Mouse (Mus musculus) gastrocnemius, adult 2 months (tissue): ENCODE measurements at regions not wholly inside any gene's neighbourhood (a gene's known extent, or its start where the extent isn't known, plus 50 kb on each side); places are given as distances from the start of the nearest gene placed in this dataset.
A peak's percentile ranks its signal among the peaks of the same experiment; 100 is the strongest.

ENCODE experiments used
- DNase-seq: peaks from one replicate; pipeline ENCODE4 v3.0.0; 2022
- H3K27ac ChIP-seq: fragments of 200-600 bp; 2 replicates; pipeline ENCODE4 v1.8.1; 2022; ENCODE audit warnings: mild to moderate bottlenecking
- H3K4me3 ChIP-seq: fragments of 200-600 bp; 2 replicates; pipeline ENCODE4 v1.8.1; 2022; ENCODE audit warnings: mild to moderate bottlenecking, moderate library complexity
- CTCF ChIP-seq: fragments of 200-600 bp; IDR thresholded peaks from 2 replicates; pipeline ENCODE4 v1.8.1; 2022; ENCODE audit warnings: antibody characterized with exemption, mild to moderate bottlenecking, moderate library complexity
- intact Hi-C: fragments of 180-260 bp; cut with DNase I; formaldehyde crosslinking; loops from one replicate; pipeline ENCODE4 v1.15.1; 2025

- Histone ChIP-seq H3K27ac (no peak overlapping the region), H3K4me3 (no peak overlapping the region)
- DNase-seq: no peak
- TF ChIP-seq CTCF: no peak
- intact Hi-C loops: loop anchor here (5.0 kb wide), 1 partner anchor 1485 kb away; no protein-coding TSS in a partner anchor
Measured at GRCm38 (mm10) chr13:115231981-115232380, 130.2 kb upstream of the Itga1 start.

- peak; percentile 83 for TF ChIP-seq CTCF
- peak; percentile 18 for DNase-seq
- H3K27ac ChIP-seq: no peak overlapping the region
- intact Hi-C loops: loop anchor here (5.0 kb wide), 1 partner anchor 1487 kb away; no protein-coding TSS in a partner anchor
- H3K4me3 ChIP-seq: no peak overlapping the region
Measured at GRCm38 (mm10) chr13:115230494-115230893, 128.7 kb upstream of the Itga1 start.

- H3K27ac ChIP-seq: no peak overlapping the region
- no peak for DNase-seq
- TF ChIP-seq CTCF: no peak
- no peak overlapping the region for H3K4me3 ChIP-seq
- intact Hi-C loops: no loop called here
Measured at GRCm38 (mm10) chr13:115226824-115227223, 125.1 kb upstream of the Itga1 start.

GRCm38 (mm10) chr13:115219701-115220100 lies 117.9 kb upstream of the Itga1 start:
- no peak overlapping the region for H3K27ac ChIP-seq
- no peak for DNase-seq
- peak; percentile 19; the same call in 1 of the 2 replicates for TF ChIP-seq CTCF
- H3K4me3 ChIP-seq: no peak overlapping the region
- intact Hi-C loops: loop anchor here (5.0 kb wide), 1 partner anchor 232 kb away; no protein-coding TSS in a partner anchor

DNA sequence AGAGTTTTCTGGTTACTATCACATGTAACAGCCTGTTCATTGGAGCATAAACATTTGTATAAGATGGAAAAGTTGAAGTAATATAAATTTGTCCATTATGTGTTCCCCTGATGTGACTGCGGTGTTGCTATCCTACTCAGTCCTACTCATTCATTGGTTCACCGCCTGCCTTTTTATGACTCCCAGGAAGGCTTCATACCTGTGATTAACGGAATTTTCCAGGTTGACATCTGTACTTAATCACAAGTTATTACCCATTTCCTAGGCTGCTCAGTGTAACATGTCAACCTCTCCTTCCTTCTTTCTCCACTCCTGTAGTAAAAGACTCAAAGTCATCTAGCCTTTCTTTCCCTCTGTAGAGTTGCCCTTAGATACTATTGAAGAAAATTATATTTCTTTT lies 109.5 kb upstream of the Itga1 start:
- intact Hi-C loops: no loop called here
- H3K4me3 ChIP-seq: no peak overlapping the region
- DNase-seq: no peak
- TF ChIP-seq CTCF: no peak
- H3K27ac ChIP-seq: no peak overlapping the region

GRCm38 (mm10) chr13:115210643-115211208 lies 109.0 kb upstream of the Itga1 start:
- TF ChIP-seq CTCF: no peak
- intact Hi-C loops: no loop called here
- Histone ChIP-seq H3K27ac (no peak overlapping the region), H3K4me3 (no peak overlapping the region)
- DNase-seq: no peak

GRCm38 (mm10) chr13:115209402-115210192 lies 107.8 kb upstream of the Itga1 start:
- H3K4me3 ChIP-seq: no peak overlapping the region
- no peak for TF ChIP-seq CTCF
- H3K27ac ChIP-seq: no peak overlapping the region
- DNase-seq: no peak
- intact Hi-C loops: no loop called here

DNA sequence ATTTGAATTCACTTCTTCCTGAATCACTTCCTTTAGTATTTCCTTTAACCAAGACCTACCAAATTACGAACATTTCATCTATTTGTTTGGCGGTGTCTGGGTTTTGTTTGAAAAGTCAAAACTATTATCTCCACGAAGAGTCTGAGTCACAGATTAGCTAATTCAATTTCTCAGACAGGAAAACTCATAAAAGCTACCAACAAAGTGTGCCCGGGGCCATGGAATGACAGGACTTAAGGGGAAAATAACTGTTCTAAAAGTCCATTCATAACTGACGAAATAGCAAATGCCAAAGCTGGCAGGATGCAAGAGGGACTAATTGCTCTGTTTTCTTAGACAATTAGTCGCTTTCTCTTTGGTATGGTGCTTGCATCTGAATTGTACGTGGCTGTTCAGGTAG lies 105.0 kb upstream of the Itga1 start:
- no peak for TF ChIP-seq CTCF
- no peak for DNase-seq
- intact Hi-C loops: no loop called here
- Histone ChIP-seq H3K4me3 (no peak overlapping the region), H3K27ac (no peak overlapping the region)

DNA sequence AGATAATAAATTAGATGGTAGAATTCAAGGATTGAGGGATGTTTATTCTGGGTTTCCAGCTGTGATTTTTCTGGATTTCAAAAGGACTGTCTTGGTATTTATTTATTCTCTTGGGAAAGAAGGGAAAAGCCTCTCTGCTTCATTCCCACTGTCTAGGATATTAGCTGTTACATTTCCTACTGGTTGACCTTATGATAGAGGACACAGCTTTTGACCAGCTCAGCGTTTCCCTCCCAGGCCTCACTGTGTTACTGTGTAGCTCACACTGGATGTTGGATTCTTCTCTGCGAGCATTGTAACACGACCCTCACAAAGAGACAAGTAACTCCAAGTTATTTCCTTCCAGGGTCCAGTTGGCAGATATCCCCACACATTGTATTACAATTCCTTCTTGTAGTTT lies 97.4 kb upstream of the Itga1 start:
- intact Hi-C loops: no loop called here
- TF ChIP-seq CTCF: no peak
- Histone ChIP-seq H3K27ac (no peak overlapping the region), H3K4me3 (no peak overlapping the region)
- no peak for DNase-seq

GRCm38 (mm10) chr13:115188066-115188465 lies 86.3 kb upstream of the Itga1 start:
- no peak for TF ChIP-seq CTCF
- intact Hi-C loops: no loop called here
- peak overlapping the region; percentile 50 for H3K27ac ChIP-seq
- H3K4me3 ChIP-seq: no peak overlapping the region
- no peak for DNase-seq

GRCm38 (mm10) chr13:115187356-115187755 lies 85.6 kb upstream of the Itga1 start:
- no peak for TF ChIP-seq CTCF
- peak overlapping the region; percentile 54; the same call in 1 of the 2 replicates for H3K27ac ChIP-seq
- intact Hi-C loops: no loop called here
- no peak for DNase-seq
- H3K4me3 ChIP-seq: no peak overlapping the region

GRCm38 (mm10) chr13:115182211-115182870 lies 80.6 kb upstream of the Itga1 start:
- no peak overlapping the region for H3K4me3 ChIP-seq
- intact Hi-C loops: no loop called here
- TF ChIP-seq CTCF: no peak
- no peak for DNase-seq
- H3K27ac ChIP-seq: no peak overlapping the region

GRCm38 (mm10) chr13:115178175-115178917 lies 76.6 kb upstream of the Itga1 start:
- intact Hi-C loops: no loop called here
- DNase-seq: no peak
- TF ChIP-seq CTCF: no peak
- Histone ChIP-seq H3K4me3 (no peak overlapping the region), H3K27ac (no peak overlapping the region)
